Mouse (Mus musculus) hindbrain, embryonic 15.5 days (tissue): ENCODE measurements around the gene Gsap. TPM values are rescaled to one million over a fixed set of nuclear protein-coding genes. Genes with fewer than 3 reads are reported as not detected.
"Not testable (repeated sequence)": the region's sequence is repeated elsewhere in the genome, so short reads cannot be mapped to it uniquely, and the experiment has no call there.

Source experiments
- ATAC-seq: fragments of 200-750 bp; cut with Nextera tagmentation; 2 replicates; pipeline ENCODE4 v1.8.0; 2017; ENCODE audit warnings: low read depth, moderate number of reproducible peaks, moderate TSS enrichment; ENCODE audit not compliant: low FRiP score
- H3K27ac ChIP-seq: fragments of 300-500 bp; sonication (generic); replicated peaks from 2 replicates; pipeline ENCODE4 v1.5.1; 2015; ENCODE audit warnings: mild to moderate bottlenecking, inconsistent platforms
- H3K27me3 ChIP-seq: fragments of 300-500 bp; sonication (generic); 2 replicates; pipeline ENCODE4 v1.6.1; 2015; ENCODE audit warnings: control low read depth, inconsistent platforms
- H3K36me3 ChIP-seq: fragments of 300-500 bp; sonication (generic); 2 replicates; pipeline ENCODE4 v1.6.1; 2015; ENCODE audit warnings: control low read depth, inconsistent platforms
- H3K4me1 ChIP-seq: fragments of 300-500 bp; sonication (generic); replicated peaks from 2 replicates; pipeline ENCODE4 v1.6.1; 2015; ENCODE audit warnings: control low read depth, inconsistent platforms
- H3K4me2 ChIP-seq: fragments of 300-500 bp; sonication (generic); 2 replicates; pipeline ENCODE4 v1.6.1; 2015; ENCODE audit warnings: moderate library complexity, mild to moderate bottlenecking, inconsistent platforms
- H3K4me3 ChIP-seq: fragments of 300-500 bp; sonication (generic); 2 replicates; pipeline ENCODE4 v1.5.1; 2015; ENCODE audit warnings: mild to moderate bottlenecking, inconsistent platforms
- H3K9ac ChIP-seq: fragments of 300-500 bp; sonication (generic); 2 replicates; pipeline ENCODE4 v1.6.1; 2015; ENCODE audit warnings: inconsistent platforms
- H3K9me3 ChIP-seq: fragments of 300-500 bp; sonication (generic); 2 replicates; pipeline ENCODE4 v1.6.1; 2016; ENCODE audit warnings: control low read depth, inconsistent platforms
- WGBS: fragments of 180-500 bp; shearing (Covaris S2); methylation state at CpG from one replicate; pipeline ENCODE4 v1.1.7; 2015; 5-methylcytosine and 5-hydroxymethylcytosine counted together
- polyA plus RNA-seq: library from polyadenylated mRNA; unstranded; fragments of >200 nt; fragmentation: Nextera tagmentation; extraction: Ambion mirVana; gene quantifications from 2 replicates; pipeline ENCODE4 v1.2.1, GENCODE M21; 2015

Gsap gene
- 12.4 and 14.0 TPM in 2 replicates for polyA plus RNA-seq

GRCm38 (mm10) chr5:21185764-21186685, at the start of gene Gsap:
TSS of gene Gsap (plus strand) at chr5:21186255.
- Histone ChIP-seq H3K4me3 (peak within 1 kb of the TSS; percentile 53), H3K27me3 (no peaks in the 10 kb centered on the region), H3K9me3 (no peaks in the 10 kb centered on the region), H3K27ac (peak within 1 kb of the TSS; percentile 74), H3K9ac (peak within 1 kb of the TSS; percentile 62), H3K4me2 (peak within 1 kb of the TSS; percentile 80), H3K36me3 (no peaks in the 10 kb centered on the region), H3K4me1 (peaks cover 23% of the 10 kb centered on the region)
- ATAC-seq: peak; percentile 92
- WGBS: 4% methylated on average over 42 of the region's 43 CpGs

GRCm38 (mm10) chr5:21136575-21136974, 49.5 kb upstream of the Gsap start:
- no peaks in the 10 kb centered on the region for H3K36me3 ChIP-seq
- ATAC-seq: no peak
- 83% methylated on average over 5 of the region's 5 CpGs for WGBS

GRCm38 (mm10) chr5:21139505-21139904, 46.5 kb upstream of the Gsap start:
- ATAC-seq: peak; percentile 84
- H3K27ac ChIP-seq: no peak overlapping the region
- H3K4me2 ChIP-seq: peak overlapping the region; percentile 25
- no peaks in the 10 kb centered on the region for H3K36me3 ChIP-seq
- 38% methylated on average over 9 of the region's 9 CpGs for WGBS
- no peak overlapping the region for H3K4me3 ChIP-seq
- H3K27me3 ChIP-seq: no peaks in the 10 kb centered on the region
- H3K9me3 ChIP-seq: no peaks in the 10 kb centered on the region
- H3K9ac ChIP-seq: no peak overlapping the region
- H3K4me1 ChIP-seq: peaks cover 7% of the 10 kb centered on the region; the same call in 1 of the 2 replicates

More at GRCm38 (mm10) chr5:21136575-21136974, 49.5 kb upstream of the Gsap start:
- H3K27ac ChIP-seq: no peak overlapping the region
- no peak overlapping the region for H3K9ac ChIP-seq
- H3K4me1 ChIP-seq: peaks cover 7% of the 10 kb centered on the region; the same call in 1 of the 2 replicates
- no peak overlapping the region for H3K4me2 ChIP-seq
- H3K9me3 ChIP-seq: no peaks in the 10 kb centered on the region
- H3K27me3 ChIP-seq: no peaks in the 10 kb centered on the region
- no peak overlapping the region for H3K4me3 ChIP-seq

- not testable (repeated sequence) for H3K36me3 ChIP-seq, H3K4me2 ChIP-seq, ATAC-seq, H3K4me1 ChIP-seq, H3K9ac ChIP-seq, H3K4me3 ChIP-seq, H3K27ac ChIP-seq, H3K27me3 ChIP-seq, H3K9me3 ChIP-seq
- WGBS: 72% methylated on average over 7 of the region's 7 CpGs
Measured at GRCm38 (mm10) chr5:21141133-21141551, 44.9 kb upstream of the Gsap start.

- Histone ChIP-seq H3K4me1 (peaks cover 7% of the 10 kb centered on the region; the same call in 1 of the 2 replicates), H3K36me3 (no peaks in the 10 kb centered on the region), H3K27me3 (no peaks in the 10 kb centered on the region), H3K27ac (no peak overlapping the region), H3K4me2 (no peak overlapping the region), H3K9ac (no peak overlapping the region), H3K4me3 (no peak overlapping the region), H3K9me3 (no peaks in the 10 kb centered on the region)
- no peak for ATAC-seq
- WGBS: 63% methylated on average over 5 of the region's 5 CpGs
Measured at GRCm38 (mm10) chr5:21141626-21142025, 44.4 kb upstream of the Gsap start.

- no peak overlapping the region for H3K9ac ChIP-seq
- H3K9me3 ChIP-seq: no peaks in the 10 kb centered on the region
- no peak overlapping the region for H3K4me3 ChIP-seq
- WGBS: 91% methylated on average over 7 of the region's 7 CpGs
- H3K27me3 ChIP-seq: no peaks in the 10 kb centered on the region
- H3K4me2 ChIP-seq: no peak overlapping the region
- H3K27ac ChIP-seq: no peak overlapping the region
- peaks cover 7% of the 10 kb centered on the region; the same call in 1 of the 2 replicates for H3K4me1 ChIP-seq
- ATAC-seq: no peak
- H3K36me3 ChIP-seq: no peaks in the 10 kb centered on the region
Measured at GRCm38 (mm10) chr5:21143032-21143431, 43.0 kb upstream of the Gsap start.

GRCm38 (mm10) chr5:21144506-21145169, 41.4 kb upstream of the Gsap start:
- no peak overlapping the region for H3K4me3 ChIP-seq
- no peak overlapping the region for H3K9ac ChIP-seq
- peak; percentile 68; the same call in 1 of the 2 replicates for ATAC-seq
- 54% methylated on average over 8 of the region's 8 CpGs for WGBS
- H3K36me3 ChIP-seq: no peaks in the 10 kb centered on the region
- no peaks in the 10 kb centered on the region for H3K9me3 ChIP-seq
- no peaks in the 10 kb centered on the region for H3K27me3 ChIP-seq
- no peak overlapping the region for H3K4me2 ChIP-seq
- no peak overlapping the region for H3K27ac ChIP-seq
- peaks cover 2% of the 10 kb centered on the region; the same call in 1 of the 2 replicates for H3K4me1 ChIP-seq

- H3K36me3 ChIP-seq: no peaks in the 10 kb centered on the region
- H3K4me1 ChIP-seq: no peaks in the 10 kb centered on the region
- no peaks in the 10 kb centered on the region for H3K9me3 ChIP-seq
- no peak overlapping the region for H3K4me2 ChIP-seq
- WGBS: 80% methylated on average over 3 of the region's 3 CpGs
- H3K27me3 ChIP-seq: no peaks in the 10 kb centered on the region
- no peak overlapping the region for H3K4me3 ChIP-seq
- ATAC-seq: no peak
- H3K27ac ChIP-seq: no peak overlapping the region
- H3K9ac ChIP-seq: no peak overlapping the region
Measured at GRCm38 (mm10) chr5:21148358-21148757, 37.7 kb upstream of the Gsap start.

GRCm38 (mm10) chr5:21153672-21154071, 32.4 kb upstream of the Gsap start:
- Histone ChIP-seq H3K27me3 (no peaks in the 10 kb centered on the region), H3K4me2 (no peak overlapping the region), H3K9me3 (0 out of 2 replicates have a peak, but pooled peaks cover 4% of the 10 kb centered on the region), H3K4me1 (no peaks in the 10 kb centered on the region), H3K36me3 (no peaks in the 10 kb centered on the region), H3K9ac (no peak overlapping the region), H3K4me3 (no peak overlapping the region), H3K27ac (no peak overlapping the region)
- WGBS: 86% methylated on average over 1 of the region's 1 CpGs
- ATAC-seq: no peak

- no peak overlapping the region for H3K4me3 ChIP-seq
- H3K9me3 ChIP-seq: 0 out of 2 replicates have a peak, but pooled peaks cover 4% of the 10 kb centered on the region
- no peaks in the 10 kb centered on the region for H3K27me3 ChIP-seq
- no peak overlapping the region for H3K27ac ChIP-seq
- no peak overlapping the region for H3K4me2 ChIP-seq
- no peaks in the 10 kb centered on the region for H3K36me3 ChIP-seq
- ATAC-seq: no peak
- no peak overlapping the region for H3K9ac ChIP-seq
- WGBS: 84% methylated on average over 3 of the region's 3 CpGs
- H3K4me1 ChIP-seq: no peaks in the 10 kb centered on the region
Measured at GRCm38 (mm10) chr5:21156770-21157169, 29.3 kb upstream of the Gsap start.

- no peak overlapping the region for H3K27ac ChIP-seq
- H3K4me3 ChIP-seq: no peak overlapping the region
- no peaks in the 10 kb centered on the region for H3K27me3 ChIP-seq
- no peak overlapping the region for H3K9ac ChIP-seq
- H3K4me2 ChIP-seq: no peak overlapping the region
- ATAC-seq: no peak
- 85% methylated on average over 3 of the region's 3 CpGs for WGBS
- no peaks in the 10 kb centered on the region for H3K36me3 ChIP-seq
- 0 out of 2 replicates have a peak, but pooled peaks cover 4% of the 10 kb centered on the region for H3K9me3 ChIP-seq
- H3K4me1 ChIP-seq: no peaks in the 10 kb centered on the region
Measured at GRCm38 (mm10) chr5:21159536-21159935, 26.5 kb upstream of the Gsap start.

- H3K4me2 ChIP-seq: no peak overlapping the region
- 86% methylated on average over 1 of the region's 1 CpGs for WGBS
- H3K9me3 ChIP-seq: 0 out of 2 replicates have a peak, but pooled peaks cover 4% of the 10 kb centered on the region
- H3K27ac ChIP-seq: no peak overlapping the region
- no peaks in the 10 kb centered on the region for H3K36me3 ChIP-seq
- H3K4me3 ChIP-seq: no peak overlapping the region
- H3K4me1 ChIP-seq: no peaks in the 10 kb centered on the region
- no peak overlapping the region for H3K9ac ChIP-seq
- no peak for ATAC-seq
- no peaks in the 10 kb centered on the region for H3K27me3 ChIP-seq
Measured at GRCm38 (mm10) chr5:21160781-21161180, 25.3 kb upstream of the Gsap start.
